Mouse (Mus musculus): Measurements from ENCODE around the gene Smim11. TPM values are rescaled to one million over a fixed set of nuclear protein-coding genes. Genes with fewer than 3 reads are reported as not detected.

Gene Smim11
- polyA plus RNA-seq, 3 experiments from 2014 or later, result 112 to 149 (median 139) TPM

DNA sequence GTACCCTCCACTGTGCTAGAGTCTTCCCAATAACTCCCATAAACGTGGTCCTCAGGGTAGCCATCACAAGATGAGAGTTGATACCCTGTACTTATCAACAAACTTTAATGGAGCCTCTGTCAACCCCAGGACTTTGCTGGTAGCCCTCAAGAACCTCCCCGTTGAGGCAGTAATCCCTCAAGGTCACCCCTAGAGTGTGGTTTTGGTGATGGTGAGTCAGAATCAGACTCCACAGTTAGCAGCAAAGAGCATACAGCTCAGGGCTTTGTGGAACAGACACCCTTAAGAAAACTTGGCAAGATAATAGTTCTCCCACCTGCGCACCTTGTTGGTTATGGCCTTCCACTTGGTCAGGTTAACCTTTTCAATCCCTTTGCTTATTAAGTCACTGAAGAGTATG lies 19.3 kb downstream of the Smim11 start:
- no peak for ATAC-seq

DNA sequence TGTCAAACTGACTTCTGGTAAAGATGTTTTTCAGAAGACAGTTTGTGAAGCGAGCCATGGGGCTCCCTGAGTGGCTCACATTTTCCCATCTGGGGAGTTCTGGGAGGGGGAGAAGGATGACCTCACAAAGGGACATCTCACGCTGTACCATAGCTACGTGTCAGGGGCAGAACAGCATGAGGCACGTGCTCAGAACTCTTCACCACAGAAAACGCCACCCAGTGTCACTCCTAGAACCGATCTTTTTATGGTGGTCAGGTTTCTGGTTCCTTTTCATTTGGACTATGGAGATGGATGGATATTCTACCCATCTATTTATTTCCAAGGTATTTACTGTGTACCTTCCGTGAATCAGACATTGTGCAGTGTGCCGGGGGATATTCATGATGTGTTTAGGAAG lies 20.3 kb downstream of the Smim11 start, which contains the start of gene Fam243:
Gene Fam243, minus strand, starts transcription at position 101 of the 400 bp plus-strand sequence.
- no peak for ATAC-seq

DNA sequence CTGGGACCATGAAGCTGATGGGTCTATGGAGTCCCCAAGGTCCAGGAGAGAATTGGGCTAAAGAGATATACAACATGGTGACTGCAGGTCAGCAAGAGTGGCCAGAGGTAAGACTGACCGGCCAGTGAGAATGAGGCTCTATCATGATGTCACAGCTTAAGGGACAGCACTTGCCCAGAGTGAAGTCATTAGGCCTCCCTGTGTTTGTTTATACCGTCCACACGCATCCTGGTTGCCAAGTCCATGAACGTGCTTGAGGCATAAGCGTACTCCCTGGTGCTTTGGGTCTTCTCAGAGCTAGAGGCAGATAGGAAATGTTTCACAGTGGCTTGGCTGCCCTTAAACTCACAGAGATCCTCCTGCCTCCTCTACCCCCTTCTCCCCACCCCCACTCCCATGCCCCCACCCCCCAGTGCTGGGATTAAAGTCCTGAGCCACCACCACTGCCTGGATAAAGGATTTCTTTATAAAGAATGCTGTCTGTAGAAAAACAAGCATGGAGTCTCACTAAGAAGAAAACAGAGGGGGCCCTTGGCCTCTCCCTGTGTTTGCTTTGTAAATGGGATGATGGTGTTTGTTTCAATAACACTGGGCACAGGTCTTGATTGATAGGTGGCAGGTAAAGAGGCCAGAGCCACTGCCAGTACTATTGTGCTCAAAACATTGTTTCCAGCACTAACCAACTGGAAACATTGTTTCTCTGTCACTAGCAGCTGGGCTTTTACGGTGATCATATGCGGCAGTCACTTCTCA lies 23.4 kb downstream of the Smim11 start:
- ATAC-seq, result no peak

DNA sequence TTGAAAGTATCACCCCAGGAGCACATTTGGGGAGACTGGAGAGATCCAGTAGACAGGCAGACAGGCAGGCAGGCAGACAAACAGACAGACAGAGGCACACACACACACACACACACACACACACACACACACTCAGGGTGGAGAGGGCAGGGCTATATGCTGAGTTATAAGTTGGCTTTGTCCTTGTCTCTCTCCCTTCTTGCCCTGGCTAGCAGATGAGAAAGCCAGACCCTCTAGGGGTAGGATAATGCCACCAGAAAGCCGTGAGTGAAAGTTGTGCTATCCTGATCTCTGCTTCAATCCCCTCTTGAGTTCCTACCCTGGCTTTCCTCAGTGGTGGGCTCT lies 23.9 kb downstream of the Smim11 start:
- ATAC-seq, result no peak

DNA sequence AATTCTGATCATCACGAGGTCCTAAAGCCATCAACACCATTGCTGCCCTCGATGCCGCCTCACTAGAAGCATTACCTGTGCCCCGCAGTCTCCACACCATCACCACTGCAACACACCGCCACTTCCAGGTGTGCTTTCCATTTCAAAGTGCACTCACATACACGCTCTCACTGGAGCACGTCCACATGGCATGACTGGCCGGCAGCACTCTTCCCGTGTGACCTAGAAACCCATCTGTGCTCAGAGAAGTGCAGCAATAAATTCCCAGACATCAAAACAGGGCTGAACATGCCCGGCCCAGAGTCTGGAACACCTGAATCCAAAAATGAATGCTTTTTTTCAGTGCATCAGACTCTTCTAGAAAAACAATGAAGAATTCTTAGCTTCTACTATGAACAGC lies 26.8 kb downstream of the Smim11 start:
- no peak for ATAC-seq

DNA sequence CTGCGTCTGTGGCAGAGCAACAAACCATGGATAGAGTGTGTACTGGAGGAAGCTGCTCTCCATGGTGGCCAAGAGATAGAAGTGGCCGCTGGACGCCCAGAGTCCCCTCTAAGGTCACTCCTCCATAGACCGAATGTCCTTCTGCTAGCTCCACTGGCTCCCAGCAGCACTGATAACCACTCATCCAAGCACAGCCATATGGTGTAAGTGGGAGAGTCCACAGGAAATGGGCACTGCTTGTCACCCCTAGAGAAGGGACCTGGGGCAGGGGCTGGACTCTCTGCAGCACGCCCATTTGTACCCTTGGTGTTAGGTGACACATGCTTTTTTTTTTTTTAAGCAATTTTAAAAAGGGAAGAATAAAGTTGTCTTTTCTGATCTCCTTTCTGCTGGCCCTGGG lies 29.9 kb downstream of the Smim11 start:
- ATAC-seq, result no peak

DNA sequence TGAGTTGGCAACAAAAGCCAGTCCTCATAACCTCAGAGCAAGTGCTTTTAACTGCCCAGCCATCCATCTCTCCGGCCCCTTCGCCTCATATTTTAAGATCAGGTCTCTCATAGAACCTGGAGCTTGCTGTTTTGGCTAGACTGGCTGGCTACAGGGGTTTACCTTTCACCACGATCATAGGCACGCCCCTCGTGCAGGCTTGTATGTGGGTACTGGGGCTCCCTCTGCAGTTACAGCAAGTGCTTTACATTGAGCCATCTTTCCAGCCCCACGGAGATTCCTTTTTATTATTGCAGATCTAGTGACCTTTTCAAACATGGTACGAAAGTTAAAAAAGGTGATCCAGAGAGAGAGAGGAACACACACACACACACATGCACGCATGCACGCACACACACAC lies 33.5 kb downstream of the Smim11 start:
- no peak for ATAC-seq

DNA sequence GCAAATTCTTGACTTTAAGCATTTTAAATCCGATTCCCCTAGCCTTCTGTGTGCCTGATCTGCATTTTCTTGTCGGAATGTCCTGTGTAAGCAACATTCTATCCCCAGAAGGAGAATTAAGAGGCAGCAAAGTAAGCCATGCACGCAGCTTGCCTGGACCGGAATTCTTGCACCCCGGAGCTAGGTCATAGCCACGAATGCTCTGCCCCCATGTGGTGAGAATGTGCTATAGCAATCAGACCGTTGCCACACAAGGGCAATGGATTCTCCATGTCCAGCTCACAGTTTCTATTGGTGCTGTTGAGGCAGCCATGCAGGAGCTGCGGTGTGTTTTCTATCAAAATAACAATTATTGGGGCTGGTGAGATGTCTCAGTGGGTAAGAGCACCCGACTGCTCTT lies 35.2 kb downstream of the Smim11 start:
- peak; percentile 60 for ATAC-seq

DNA sequence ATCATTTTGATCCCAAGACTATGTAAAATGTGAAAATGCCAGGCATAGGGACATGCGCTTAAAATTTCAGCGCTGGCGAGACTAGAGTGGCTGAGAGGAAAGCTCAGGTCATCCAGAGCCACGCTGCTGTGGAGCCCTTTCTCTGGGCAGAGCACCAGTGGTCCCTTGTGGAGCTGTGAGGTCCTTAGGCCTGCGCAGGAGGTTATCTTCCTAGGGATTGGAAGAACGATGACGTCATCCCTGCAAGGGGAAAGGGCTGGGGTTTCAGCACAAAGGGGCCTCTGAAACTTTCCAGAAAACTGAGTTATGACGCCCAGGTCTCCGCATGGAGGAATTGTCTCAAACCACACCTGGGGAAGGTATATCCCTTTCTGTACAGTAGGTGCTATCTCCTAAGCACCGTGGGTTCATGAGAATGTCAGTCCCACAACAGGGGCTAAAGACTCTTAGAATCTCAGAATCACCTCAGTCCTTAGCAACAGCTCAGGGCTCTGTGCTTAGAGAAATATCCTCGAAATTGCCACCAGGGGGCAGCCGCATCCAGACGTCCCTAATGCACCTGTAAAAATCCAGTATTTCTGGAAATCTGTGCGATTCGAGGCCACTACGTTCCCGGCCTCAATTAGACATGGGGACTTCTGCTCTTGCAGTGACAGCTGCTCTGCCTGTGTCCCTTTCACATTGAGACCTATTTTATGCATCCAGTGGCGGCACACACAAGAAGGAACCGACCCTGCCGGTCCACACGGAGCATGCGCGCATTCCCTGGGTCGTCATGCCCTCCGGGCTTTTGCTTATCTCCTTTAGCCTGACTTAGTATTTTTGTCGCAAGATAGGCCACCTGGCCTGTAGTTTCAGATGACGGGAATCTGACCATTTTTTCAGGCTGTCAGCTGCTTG lies 39.8 kb downstream of the Smim11 start:
- no peak for ATAC-seq

DNA sequence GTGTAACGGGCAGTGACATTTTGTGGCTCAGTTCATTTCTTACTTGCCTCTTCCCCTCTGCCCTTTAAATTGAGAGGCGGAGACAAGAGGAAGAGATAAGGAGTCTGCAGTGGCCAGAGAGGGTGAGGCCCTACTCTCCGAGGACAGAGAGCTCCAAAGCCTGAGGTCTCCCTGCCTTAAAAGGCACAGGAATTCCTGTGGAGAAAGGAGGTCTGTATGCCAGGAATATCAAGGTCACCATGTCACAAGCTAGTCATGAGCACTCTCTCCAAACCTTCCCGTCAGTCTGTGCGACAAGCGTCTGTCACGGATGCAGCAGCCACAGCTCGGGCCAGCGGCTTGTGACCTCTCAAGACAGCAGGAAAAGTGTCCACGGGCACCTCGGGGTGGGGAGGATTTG lies 44.1 kb downstream of the Smim11 start:
- no peak for ATAC-seq

DNA sequence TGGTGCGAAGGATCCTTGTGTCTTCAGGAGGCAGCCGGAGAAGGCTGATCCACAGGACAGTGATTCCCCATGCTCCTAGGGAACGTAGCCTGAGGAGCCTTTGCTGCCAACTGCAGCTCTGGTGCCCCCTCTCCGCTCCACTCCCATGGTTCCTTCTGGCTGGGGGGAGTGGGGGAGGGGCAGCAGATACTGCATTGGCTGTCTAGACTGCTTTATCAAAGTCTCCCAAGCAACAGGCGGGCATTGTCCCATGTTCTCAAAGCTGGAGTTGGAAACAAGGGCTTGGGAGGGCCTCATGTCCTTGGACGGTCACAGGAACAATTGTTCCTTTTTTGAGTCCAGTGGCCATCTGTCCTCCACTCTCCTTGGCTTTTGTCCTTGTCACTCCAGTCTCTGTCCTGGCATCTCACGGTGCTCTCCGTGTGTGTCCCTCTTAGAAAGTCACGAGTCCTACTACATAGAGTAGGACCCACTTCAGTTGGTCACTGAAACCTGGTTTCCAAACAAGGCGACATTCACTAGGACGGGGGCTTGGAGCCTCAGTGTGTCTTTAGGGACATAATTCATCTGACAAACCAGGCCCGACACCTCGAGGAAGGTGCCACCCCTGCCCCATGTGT lies 45.3 kb downstream of the Smim11 start:
- no peak for ATAC-seq

DNA sequence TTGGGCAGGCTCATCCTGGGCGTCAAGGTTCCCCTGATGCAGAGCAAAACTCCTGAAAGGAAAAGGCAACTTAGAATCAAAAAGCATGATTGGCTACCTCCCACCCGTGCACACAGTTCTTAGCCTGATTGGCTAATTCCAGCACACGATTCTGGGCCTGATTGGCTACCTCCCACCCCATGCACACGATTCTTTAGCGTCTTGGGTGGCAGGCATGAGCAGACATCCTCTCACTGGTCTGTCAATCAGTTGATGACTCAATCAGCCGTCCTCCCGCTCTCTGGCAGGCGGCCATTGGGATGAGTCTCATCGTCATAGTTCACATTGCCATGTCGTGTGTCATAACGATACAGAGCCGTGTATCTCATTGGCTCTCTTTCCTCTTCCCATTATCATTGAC lies 47.9 kb downstream of the Smim11 start:
- no peak for ATAC-seq

DNA sequence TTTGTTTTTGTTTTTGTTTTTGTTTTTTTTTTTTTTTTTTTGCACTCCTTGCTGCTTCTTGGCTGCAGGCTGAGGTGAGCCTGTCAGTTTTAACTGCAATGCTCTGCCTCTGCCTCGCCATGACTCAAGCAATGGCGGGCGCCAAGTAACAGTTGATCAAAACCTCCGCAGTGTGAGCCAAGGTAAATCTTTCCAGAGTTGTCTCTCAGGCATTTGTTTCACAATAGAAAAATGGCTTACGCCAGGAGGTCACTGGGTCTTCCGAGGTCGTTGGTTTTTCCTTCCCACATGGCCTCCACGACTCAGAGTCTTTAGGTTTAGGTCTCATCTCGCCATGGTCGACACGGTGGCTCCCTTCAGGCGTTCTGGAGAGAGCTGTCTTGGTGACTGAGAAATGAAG lies 52.2 kb downstream of the Smim11 start:
- ATAC-seq, result no peak

DNA sequence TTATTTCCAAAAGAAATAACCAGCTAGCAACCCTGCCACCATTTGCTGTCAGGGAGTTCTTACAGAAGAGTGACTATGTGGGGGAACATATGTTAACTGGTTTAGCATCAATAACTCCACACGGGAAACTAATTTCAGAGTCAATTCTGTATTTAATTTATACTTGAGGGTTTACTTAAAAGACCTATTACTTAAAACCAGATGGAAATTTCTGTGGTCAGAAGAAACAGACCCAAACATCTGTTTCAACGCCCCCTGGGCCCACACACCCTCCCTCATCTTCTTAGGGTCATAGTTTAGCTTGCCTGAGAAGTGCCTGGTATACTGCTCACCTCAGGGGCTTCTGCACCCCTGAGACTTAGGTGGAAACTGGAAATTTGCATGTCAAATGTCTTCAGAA lies 52.8 kb downstream of the Smim11 start:
- no peak for ATAC-seq

DNA sequence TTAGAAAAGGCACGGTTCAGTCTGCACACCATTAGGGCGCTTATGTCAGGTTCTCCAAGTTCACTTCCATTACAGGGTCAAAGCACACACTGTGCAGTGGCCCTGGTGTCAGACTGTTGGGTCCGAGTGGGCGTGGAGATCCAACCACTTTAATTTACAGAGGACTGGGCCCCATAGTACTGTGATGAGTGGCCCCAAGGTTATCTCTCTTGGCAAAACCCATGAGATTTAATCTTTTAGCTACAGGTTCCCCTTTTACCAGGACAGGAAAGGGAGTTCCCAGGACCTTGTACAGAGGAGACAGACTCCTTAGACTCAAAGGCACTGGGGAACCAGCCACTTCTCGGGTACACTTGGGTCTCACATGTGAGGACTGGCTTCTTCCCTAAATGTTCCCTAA lies 54.3 kb downstream of the Smim11 start:
- ATAC-seq, result no peak

DNA sequence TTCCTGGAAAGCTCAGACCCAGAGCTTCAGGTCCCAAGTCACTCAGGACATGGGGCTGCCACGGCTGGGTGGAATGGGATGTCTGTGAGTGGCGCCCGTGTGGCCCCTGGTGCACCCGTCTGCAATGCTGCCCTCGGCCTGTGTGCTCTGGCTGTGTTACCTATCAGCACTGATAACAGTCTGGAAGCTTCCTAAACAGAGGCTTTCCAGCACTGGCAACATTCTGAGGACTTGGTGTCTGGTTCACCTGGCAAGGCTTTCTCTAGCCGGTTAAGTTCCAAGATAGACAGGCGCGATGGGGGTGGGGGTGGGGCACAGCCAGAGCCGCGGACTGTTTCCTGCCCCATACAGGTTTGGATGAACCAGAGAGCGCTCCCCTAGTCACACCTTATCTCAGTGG lies 54.9 kb downstream of the Smim11 start:
- no peak for ATAC-seq

DNA sequence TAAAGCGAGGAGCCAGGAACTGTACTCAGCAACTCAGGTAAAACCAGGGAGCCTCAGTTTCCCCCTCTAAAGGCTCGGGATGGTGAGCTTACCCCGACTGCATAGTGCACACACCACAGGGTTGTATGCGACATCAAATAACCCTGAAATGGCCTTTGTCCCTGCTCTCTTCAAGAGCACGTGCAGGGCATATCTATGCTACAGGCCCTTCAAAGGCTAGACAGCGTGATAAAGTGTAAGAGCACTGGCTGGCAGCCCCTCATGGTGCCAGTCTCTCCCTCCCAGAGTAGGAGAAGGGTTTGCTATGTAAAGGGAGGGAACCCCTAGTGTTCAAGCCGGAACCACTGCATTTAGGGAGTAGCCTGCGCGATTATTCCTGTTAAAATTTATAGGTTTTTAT lies 55.9 kb downstream of the Smim11 start:
- no peak for ATAC-seq

DNA sequence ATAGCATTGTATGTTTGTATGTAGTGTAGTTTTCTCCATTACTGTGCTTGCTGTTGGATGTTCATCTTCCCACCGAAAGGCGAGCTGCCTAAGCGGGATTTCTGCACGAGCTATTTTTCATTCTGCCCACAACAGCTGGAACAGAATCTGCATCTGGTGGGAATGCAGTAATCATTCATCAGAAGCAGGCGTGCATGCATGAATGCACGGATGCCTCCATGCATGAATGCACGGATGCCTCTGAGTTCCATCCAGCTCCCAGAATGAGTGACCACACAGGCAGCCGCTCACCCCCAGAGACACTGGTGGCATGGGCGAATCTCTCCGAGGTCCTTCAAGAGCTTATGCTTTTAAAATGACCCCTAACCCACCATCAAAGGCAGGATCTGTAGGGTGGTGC lies 56.5 kb downstream of the Smim11 start:
- no peak for ATAC-seq

DNA sequence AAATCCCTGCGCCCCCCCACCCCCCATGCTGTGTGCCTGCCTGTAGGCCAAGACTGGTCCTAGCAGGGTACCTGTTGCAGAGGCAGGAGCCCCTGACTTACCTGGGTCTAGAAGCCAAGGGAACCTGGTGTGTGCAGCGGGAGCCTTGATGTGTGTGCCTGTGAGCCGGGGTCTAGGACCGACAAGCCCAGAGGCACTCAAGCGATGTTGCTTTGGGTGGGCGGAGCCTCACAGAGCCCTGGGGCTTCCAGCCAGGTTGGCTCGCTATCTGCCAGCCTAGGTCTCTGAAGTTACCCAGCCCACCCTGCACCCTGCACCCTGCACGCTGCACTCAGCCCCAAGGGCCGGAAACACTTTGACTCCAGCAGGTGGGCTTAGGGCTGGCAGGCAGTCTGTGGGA lies 57.6 kb downstream of the Smim11 start:
- ATAC-seq, result no peak

DNA sequence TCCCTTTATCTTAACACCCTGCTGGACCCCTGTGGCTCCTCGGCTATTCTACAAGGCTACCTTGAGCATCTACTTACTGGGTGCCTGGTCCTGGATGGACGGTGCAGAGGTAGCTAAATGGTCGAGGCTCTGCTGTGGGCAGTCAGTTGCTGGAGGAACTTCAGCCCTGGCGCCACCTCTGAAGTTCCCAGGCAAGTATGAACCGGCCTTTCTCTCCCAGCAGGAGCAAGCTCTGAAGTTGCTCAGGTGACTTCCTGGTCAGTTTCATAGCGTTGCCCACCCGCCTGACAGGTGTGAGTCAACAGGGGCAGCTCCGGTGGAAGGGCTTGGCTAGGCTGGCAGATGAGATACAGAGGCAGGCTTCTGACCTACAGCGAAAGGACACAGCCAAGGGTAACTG lies 58.1 kb downstream of the Smim11 start, which contains the start of gene Kcne1:
Gene Kcne1, minus strand, starts transcription at position 240 of the 400 bp plus-strand sequence.
- ATAC-seq, result no peak

DNA sequence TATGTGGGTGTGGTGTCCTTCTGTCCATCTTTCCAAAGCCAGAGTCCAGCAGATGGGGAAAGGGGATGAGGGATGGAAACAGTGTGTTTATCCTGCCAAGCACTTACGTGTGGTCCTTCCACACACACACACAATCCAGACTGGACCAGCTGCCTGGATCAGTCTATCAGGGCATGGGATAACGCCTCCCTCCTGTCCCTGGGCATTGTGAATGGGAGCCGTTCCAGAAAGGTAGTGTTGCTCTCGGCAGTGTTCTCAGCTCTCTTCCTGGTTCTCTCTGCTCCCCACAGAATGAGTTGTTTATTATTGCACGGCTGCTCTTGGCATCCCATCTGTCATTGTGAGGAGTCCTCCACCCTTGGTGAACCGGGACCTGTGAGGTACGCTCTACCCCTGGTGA lies 59.6 kb downstream of the Smim11 start:
- ATAC-seq, result no peak

Data from inflammation-experienced regulatory T-cells, adult 6 months (primary cell).